Mouse (Mus musculus) stomach, adult 2 months (tissue): ENCODE results near the gene Rab3b. TPM values are rescaled to one million over a fixed set of nuclear protein-coding genes. Genes with fewer than 3 reads are reported as not detected.

Experiments used
- polyA plus RNA-seq: library from polyadenylated mRNA; depleted of rRNA; stranded (reverse); fragments of >200 nt; gene quantifications from 2 replicates; pipeline ENCODE4 v1.2.3, GENCODE M21; 2012; rRNA removed

The Rab3b gene
- polyA plus RNA-seq, result 3.7 and 4.9 TPM in 2 replicates

DNA sequence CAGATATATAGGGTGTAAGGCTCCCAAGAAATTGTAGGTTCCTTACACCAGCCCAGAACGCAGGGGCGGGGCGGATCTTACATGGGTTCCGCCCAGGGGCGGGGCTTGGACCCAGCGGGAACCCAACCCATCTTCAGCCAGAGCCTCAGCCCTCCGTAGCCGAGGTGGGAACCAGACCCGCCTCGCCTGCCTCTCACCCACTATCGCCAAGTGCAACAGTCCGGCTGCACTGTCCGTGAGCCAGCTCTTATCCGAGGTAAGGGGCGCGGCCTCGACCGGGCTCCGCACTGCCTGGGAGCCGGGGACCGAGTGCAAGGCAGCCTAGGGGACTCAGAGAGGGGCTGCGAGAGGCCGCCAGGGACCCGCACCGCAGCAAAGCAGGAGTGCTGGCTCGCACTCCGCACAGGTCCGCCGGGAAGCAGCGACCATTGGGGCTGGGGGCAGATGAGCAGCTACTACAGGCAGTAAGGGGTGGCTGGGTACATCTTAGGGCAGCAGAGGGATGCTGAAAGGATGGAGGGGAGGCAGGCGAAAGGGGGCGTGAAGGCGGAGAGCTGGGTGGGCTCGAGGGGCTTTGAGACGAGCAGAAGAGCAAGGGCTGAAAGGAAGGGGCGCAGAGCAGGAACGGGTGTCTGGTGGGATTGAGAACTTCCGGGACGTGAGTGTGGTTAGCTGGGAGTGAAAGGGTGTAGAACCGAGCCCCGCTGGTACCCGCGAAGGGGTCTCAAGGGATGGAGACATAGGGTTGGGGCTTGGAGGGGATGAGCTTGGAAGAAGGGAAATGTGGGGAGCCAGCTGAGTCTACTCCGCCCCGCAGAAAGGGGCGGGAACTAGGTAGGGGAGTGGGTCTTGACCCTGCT, at the start of gene Rab3b:
Gene Rab3b, plus strand, starts transcription at position 101 of the 860 bp plus-strand sequence.

GRCm38 (mm10) chr4:108832916-108833827, 45.7 kb upstream of the Rab3b start, which contains the start of gene Btf3l4:
Gene Btf3l4 (minus strand): TSS chr4:108833614.

DNA sequence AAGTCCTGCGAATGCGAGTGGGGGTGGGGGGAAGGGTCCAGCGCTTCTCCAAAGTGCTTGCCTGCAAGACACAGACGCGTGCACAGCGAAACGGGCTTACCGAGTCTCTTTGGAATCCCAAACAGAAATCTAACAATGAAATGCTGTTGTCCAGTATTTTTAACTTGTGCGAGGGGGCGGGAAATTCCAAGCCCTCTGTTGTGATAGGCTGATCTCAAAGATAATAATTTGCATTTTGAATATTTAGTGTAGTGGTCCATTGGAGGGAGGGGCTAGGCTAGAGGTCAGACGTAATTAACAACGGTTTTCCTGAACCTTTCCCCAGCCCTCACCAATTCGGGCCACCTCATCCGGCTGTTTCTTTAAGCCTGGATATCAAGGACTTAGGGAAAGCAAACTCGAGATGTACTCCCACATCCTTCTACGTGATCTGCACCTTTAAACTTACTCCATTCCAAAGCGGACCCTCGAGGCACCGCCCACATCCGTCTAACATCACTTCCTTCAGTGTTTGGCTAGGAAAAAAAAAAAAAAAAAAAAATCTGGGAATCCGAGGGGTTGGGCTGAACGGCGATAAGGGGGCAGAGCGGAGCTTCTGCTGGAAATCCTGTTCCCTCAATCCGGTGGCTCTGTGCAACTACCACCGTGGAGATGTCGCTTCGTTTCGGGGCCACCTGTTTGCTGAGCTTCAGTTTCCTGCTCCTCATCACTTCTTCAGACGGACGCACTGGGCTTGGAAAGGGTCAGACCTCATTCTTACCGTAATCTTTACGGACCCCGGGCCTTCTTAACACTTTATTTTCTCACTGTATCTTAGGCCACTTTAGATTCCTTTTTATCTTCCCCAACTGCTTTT, 44.5 kb upstream of the Rab3b start, which contains the start of gene Txndc12:
Gene Txndc12, plus strand, starts transcription at position 487 of the 856 bp plus-strand sequence.

DNA sequence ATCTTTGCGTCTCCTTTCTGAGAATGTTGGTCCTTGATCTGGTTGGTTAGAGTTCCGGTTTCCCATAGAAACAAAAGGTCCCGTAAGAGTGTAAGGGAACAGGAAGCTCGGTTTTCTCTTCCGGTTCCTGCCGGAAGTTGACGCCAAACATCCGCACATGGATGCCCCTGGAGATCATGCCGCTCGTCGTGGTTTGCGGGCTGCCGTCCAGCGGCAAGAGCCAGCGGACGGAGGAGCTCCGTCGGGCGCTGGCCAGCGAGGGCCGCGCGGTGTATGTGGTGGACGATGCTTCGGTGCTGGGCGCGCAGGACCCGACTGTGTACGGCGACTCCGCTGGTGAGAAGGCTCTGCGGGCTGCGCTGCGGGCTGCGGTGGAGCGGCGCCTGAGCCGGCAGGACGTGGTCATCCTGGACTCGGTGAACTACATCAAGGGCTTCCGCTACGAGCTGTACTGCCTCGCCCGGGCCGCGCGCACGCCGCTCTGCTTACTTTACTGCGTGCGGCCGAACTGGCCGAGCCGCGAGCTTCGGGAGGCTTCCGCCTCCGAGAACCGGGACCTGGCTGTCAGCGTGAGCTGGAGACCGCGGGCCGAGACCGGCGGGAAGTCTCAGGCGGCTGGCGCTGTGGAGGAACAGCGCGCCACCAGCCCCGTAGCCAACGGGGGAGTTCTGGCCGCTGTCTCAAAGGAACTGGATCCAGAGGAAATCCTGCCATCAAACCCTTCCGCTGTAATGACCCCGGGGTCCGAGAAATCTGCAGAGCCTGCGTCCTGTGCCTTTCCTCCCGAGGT, 31.0 kb upstream of the Rab3b start, which contains the start of gene Kti12:
Gene Kti12, plus strand, starts transcription at position 71 of the 790 bp plus-strand sequence.

GRCm38 (mm10) chr4:108848505-108848848, 30.4 kb upstream of the Rab3b start, which contains the start of gene A730015C16Rik:
Gene A730015C16Rik (minus strand): TSS chr4:108848619.

Other genes with a start within 250 kb of the Rab3b start
- gene 3110021N24Rik, start 159.4 kb upstream of the Rab3b start, polyA plus RNA-seq, result not detected in 2 replicates
- 1.1 and 1.2 TPM in 2 replicates for gene Zfyve9, start 98.3 kb upstream of the Rab3b start, polyA plus RNA-seq
- 2.8 and 4.1 TPM in 2 replicates for gene Btf3l4, start 45.4 kb upstream of the Rab3b start, polyA plus RNA-seq
- gene Txndc12, start 44.5 kb upstream of the Rab3b start, polyA plus RNA-seq, result 2.9 and 4.5 TPM in 2 replicates
- gene Kti12, start 31.3 kb upstream of the Rab3b start, polyA plus RNA-seq, result 14.0 and 23.7 TPM in 2 replicates
- gene A730015C16Rik, start 30.4 kb upstream of the Rab3b start, polyA plus RNA-seq, result 0.06 TPM in 1 of 2 replicates, not detected in the other
- gene Nrd1, start 121.6 kb downstream of the Rab3b start, polyA plus RNA-seq, result 3.8 and 5.2 TPM in 2 replicates